Mouse (Mus musculus) cerebellum, postnatal 25 days (tissue): ENCODE data around the gene Fzd10.

Source experiments
- DNase-seq, 2 experiments: peaks; one replicate each; pipeline ENCODE4 v3.0.0; 2021; ENCODE audit warnings: mixed read lengths in 2 of 2

The Fzd10 gene

DNA sequence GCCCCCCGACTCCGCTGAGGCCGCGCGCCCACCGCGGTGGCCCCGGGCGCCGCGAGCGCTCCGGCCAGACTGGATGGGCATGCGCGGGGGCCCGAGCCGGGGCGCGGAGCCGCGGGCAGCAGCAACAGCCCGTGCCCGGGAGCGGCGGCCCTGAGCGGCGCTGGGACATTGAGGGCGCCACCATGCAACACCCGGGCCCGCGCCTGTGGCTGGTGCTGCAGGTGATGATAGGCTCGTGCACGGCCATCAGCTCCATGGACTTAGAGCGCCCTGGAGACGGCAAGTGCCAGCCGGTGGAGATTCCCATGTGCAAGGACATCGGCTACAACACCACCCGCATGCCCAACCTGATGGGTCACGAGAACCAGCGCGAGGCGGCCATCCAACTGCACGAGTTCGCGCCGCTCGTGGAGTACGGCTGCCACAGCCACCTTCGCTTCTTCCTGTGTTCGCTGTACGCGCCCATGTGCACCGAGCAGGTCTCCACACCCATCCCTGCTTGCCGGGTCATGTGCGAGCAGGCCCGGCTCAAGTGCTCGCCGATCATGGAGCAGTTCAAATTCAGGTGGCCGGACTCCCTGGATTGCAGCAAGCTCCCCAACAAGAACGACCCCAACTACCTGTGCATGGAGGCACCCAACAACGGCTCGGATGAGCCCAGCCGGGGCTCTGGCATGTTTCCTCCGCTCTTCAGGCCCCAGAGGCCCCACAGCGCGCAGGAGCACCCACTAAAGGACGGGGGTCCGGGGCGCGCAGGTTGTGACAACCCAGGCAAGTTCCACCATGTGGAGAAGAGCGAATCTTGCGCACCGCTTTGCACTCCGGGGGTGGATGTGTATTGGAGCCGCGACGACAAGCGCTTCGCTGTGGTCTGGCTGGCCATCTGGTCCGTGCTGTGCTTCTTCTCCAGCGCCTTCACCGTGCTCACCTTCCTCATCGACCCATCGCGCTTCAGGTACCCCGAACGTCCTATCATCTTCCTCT, 684 bp downstream of the Fzd10 start:
- peak in 1 of 2 experiments; percentile 26 for DNase-seq

DNA sequence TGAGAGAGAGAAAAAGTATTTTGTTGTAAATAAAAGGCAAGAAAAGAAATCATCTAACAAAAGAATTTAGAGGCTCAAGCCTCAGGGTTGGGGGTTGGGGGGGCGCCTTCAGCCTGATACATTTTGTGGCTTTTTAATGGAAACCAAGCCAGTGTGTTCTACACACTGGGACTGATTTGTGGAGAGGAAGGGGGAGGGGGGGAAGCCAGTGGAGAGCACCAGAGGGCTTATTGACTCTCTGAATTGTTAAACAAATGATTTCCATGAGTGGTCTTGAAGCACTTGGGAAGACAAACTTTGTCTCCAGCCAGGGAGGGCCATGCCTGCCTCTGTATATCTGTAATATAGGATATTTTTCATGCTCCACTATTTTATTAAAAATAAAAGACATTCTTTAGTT, 3.0 kb downstream of the Fzd10 start:
- DNase-seq, result no peak

DNA sequence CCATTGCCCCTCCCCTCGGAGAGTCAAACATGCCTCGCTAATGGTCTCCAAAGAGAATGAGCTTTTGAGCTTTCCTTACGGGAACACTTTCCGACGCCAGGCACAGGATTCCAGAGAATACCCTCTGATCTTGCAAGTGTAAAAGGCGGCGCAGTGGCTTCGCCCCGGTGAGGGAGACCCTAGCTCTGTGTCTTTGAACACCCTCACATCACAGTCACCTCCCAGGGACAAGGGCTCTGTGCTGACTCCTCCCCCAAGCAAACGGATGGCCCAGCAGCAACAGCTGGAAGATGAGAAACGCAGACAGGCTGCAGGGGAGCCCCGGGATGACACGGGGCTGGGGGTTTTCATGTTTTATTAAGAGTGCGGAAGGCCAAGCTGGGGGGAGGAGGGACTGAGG, 6.0 kb downstream of the Fzd10 start:
- DNase-seq, result no peak

DNA sequence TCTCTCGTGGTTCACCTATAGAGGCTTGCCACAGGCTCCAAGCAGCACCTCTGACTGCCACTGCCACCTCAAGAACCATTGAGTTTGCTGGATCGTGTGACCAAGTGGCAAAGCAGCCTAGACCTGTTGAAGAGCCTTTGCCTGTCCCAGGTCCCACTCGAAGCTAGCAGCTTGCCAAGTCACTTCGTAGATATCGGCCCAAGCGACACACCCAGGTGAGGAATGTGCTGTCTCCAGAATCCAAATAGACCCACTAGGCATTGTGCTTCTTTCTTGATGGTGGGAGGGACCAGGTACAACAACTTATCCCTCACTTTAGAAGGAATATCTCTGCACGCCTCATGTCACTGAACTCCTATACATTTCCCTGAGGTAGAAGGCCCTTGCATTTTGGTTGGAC, 8.4 kb downstream of the Fzd10 start:
- no peak for DNase-seq

DNA sequence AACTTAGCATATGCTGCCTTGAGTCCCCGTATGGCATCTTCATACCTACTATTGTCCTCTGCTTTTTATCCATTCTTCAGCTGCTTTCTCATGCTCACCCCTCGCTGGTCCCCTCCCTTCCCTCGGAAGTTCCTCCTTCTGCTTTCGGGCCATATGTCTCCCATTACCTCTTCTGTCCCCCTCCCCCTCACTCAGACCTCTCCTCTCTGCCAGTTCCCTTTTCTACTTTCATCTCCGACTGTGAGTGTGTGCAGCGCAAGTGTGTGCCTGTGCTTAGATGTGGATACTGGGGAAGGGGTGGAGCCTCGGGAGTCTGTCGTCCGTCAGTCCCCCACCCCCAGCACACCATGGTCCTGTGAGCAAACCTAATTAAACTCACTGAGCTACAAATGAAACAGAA, 17.0 kb downstream of the Fzd10 start:
- no peak for DNase-seq

DNA sequence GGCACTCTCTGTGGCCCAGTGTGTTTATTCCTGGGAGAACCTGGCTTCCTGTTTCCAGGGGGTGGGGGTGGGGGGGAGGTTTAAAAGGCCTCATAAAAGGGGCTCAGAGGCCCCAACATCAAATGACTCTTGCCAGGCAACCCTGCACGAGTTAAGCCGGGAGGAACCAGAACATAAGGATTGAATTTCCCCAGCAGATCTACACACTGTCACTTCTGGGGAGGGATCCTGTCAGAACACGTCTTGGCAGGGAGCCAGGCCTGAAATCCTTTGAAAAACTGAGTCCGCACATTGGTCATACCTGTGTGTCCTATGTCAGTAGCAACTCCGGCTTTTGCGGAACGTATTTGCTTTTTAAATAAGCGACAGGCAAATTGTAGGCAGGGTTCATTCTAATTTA, 19.3 kb downstream of the Fzd10 start:
- no peak for DNase-seq

DNA sequence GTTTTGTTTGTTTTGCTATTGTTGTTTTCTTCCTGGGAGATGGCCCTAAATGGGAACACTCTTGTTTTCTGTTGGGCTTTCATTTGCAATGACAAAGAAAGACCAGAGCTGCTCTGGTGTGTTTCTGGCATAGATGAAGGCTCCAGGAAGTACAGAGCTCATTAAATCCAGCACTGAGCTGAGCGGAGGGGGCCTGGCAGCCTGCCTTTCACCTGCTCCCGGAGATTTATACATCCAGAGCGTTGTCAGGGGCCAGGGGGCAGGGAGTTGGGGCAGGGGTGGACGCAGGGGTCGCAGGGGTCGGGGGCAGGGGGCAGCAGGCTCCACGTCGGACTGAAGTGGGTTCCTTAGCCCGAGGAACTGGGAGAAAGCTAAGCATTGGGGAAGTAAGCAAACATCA, 19.8 kb downstream of the Fzd10 start:
- no peak for DNase-seq

DNA sequence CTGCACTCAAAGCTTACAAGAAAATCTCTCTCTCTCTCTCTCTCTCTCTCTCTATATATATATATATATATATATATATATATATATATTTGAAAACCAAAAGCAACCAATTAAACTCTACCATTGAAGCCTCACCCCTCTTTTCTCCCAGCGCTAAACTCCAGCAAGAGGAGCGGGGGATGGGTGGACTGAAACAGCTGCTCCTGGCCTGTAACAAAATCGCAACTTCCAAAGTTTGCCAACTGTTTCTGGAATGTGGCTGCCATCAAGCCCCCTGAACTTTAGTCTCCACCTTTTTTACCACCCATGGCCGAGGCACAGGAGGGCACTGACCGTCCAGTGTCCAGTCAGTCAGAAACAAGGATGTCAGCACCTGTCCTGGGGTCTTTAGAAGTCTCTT, 27.1 kb downstream of the Fzd10 start:
- DNase-seq, result no peak

DNA sequence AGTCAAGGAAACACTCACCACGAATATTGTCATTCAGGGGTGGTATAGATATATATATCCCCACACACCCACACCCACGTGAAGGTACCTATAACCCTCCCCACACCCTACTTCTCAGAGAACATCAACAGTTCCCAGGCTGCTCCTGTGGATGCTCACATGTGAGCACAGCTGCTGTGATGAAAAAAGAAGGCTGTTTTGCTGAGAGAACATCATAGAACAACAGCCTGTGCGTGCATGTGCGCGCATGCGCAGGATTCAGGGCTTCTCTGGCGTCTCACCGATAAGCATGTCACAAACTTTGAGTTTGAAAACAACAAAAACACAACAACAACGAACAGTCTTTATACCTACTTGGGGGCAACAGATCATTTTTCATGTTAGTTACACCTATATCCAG, 36.0 kb downstream of the Fzd10 start:
- DNase-seq, result no peak

DNA sequence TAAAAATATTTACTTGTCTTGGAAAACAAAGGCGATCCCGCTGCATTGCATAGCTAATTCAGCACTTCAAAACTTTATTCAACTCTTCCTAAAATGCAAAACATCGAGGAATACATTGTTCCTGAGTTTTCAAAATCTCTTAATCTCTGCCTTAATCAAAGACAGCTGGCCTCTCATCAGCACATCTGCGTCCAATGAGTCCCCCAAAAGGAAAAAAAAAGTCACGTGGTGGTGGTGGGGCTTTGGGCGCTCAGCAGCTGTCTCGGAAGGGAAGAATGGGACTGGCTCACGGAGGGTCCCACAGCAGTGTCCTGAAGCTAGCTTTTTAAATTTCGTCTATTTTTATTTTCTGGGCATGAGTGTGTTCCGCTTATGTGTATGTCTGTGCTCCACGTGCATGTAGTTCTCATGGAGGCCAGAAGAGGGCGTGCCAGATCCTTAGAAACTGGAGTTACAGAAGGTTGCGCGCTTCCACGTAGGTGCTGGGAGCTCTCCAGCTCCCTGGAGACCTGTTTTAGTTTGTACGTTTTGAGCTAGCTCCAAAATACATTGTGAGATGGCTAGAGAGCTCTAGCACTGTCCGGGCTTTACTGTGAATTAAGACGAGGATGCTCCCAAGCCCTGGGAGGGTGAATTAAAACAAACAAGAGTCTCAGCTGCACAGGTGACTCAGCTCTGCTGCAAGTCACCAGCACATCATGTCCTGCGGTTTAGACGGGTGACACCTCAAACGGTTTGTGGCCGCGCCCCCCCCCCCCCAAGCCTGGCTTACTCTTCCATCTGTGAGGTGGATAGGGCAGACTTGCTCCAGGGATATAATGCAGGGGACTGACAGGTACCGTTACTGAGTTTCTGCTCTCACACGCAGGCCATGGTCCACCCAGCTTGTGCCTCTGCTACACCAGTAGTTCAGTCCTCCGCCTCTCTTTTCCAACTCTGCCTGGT, 36.7 kb downstream of the Fzd10 start:
- DNase-seq, result no peak

DNA sequence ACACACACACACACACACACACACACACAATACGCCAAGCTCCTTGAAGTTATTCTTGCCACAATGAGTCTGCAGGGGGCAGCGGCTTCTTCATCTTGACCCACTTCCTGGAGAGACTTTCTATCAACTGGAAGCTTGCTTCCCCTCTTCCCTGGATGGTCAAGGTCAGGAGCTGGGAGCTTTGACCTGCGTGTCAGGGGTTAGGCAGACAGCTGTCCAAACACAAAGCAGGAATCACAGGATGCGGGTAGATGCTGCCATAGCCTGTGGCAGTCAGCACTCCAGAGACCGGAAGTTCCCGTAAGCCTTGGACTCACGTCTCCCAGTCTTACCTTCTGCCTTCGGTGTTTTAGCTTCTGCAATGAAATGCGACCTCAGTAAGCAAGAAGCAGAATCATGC, 38.1 kb downstream of the Fzd10 start:
- DNase-seq, result no peak

DNA sequence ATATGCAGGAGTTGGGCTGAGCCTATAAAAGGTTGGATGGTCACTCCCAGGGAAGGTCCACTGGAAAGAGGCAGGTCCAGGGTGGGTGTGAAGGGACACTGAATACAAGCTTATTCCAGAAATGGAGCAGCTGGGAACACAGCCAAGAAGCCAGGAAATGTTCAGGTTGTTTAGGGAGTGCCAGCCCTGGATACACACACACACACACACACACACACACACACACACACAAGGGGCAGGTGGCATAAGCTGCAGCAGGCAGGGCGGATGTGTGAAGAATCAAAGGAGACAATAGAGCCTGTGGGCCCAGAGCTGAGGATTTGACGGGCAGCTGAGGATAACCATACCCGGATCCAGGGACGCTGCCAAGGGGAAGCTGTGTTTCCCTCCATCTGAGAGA, 42.4 kb downstream of the Fzd10 start:
- DNase-seq, result no peak

DNA sequence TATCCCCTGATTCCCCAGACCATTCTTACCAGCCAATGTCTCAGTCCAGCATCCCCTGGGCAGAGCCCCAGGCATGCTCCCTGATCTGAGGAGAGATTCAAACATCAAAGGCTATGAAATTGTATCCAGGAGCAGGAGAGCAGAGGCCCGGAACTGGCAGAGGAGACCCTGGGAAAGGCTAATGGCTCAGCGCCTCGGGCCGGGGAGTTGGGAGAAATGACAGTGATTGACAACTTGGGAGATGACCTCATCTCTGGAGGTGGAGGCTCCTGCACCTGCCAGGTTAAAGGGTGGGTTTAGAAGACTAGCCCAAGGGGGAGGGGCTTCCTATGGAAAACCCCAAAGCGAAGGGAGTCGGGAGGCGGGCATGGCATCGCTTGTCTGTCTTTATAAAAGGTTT, 45.1 kb downstream of the Fzd10 start:
- DNase-seq, result no peak

DNA sequence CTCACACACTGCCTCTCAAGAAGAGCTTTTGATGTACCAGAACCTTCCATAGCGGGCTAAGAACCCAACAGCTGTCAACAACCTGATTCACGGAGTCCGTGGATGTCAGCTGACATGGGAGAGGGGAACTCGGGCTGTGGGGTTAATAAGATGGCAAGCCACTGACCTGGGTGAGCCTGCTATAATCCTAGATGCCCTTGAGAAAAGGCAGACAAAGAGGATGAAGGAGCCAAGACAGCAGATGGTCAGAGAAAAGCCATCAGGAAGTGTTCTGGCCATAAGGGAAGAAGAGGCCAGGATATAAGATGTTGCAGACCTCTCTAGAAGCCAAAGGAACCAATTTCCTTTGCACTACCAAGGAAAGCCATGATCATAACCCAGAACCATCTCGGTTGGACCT, 45.6 kb downstream of the Fzd10 start:
- DNase-seq, result no peak

DNA sequence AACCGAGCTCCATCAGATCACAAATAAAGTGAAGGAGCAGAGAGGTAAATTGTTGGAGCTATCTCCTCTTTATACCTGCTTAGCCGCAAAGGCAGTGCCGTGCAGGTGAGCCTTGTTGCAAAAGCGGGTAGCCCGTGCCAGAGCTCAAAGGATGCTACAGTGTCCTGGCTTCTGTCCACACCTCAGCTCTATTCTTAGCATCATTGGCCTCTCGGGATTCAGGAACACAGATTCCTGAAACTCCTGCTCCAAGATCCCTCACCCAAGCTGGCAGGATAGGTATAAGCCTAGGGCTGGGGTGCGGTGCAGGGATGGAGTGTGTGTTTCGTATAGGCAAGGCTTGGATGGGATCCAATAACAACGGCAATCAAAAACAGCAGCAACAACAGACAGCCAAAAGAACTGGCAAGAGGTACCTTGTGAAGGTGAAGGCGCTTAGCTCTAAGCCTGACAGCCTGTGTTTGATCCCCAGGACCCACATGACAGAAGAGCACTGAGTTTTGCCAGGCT, 46.6 kb downstream of the Fzd10 start:
- DNase-seq, result peak; percentile 19 to 49

DNA sequence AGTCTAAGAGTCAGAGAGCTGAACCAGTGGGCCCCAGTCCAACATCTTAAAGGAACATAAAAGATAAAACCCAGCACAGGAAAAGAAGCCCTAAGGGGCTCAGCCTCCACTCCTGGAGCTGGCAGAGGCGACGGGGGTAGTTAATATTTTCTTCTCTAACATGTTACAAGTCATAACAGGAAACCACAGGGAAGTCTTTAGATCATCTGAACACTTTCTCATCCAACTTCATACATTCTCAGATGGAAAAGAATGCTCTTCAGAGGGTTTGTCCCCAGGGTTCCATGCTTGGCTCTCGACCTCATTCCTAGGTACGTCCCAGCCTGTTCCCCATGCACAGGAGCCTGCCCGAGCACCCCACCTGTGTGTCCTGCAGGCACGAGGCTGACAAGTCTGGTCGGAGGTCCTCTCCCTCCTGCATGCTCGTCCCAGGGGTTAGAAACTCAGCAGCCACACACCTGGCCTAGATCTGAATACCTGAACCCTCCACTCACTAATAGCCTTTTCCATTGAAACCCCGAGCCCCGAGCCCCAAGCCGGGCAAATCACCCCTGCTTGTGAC, 48.8 kb downstream of the Fzd10 start:
- no peak for DNase-seq
